Mouse (Mus musculus) neural tube, embryonic 12.5 days (tissue): ENCODE results near the gene Gm17660. TPM values are rescaled to one million over a fixed set of nuclear protein-coding genes. Genes with fewer than 3 reads are reported as not detected.

Experiments
- ATAC-seq: fragments of 200-750 bp; cut with Nextera tagmentation; 2 replicates; pipeline ENCODE4 v1.8.0; 2017; ENCODE audit warnings: low read depth, mild to moderate bottlenecking, moderate TSS enrichment, moderate library complexity; ENCODE audit not compliant: low FRiP score
- H3K27ac ChIP-seq: fragments of 300-500 bp; sonication (generic); 2 replicates; pipeline ENCODE4 v1.5.1; 2016
- H3K27me3 ChIP-seq: fragments of 300-500 bp; sonication (generic); replicated peaks from 2 replicates; pipeline ENCODE4 v1.6.1; 2016; ENCODE audit warnings: mild to moderate bottlenecking
- H3K36me3 ChIP-seq: fragments of 300-500 bp; sonication (generic); 2 replicates; pipeline ENCODE4 v1.6.1; 2016; ENCODE audit warnings: mild to moderate bottlenecking
- H3K4me1 ChIP-seq: fragments of 300-500 bp; sonication (generic); 2 replicates; pipeline ENCODE4 v1.6.1; 2016
- H3K4me2 ChIP-seq: fragments of 300-500 bp; sonication (generic); replicated peaks from 2 replicates; pipeline ENCODE4 v1.6.1; 2016; ENCODE audit warnings: mild to moderate bottlenecking
- H3K4me3 ChIP-seq: fragments of 300-500 bp; sonication (generic); 2 replicates; pipeline ENCODE4 v1.5.1; 2016
- H3K9ac ChIP-seq: fragments of 300-500 bp; sonication (generic); 2 replicates; pipeline ENCODE4 v1.6.1; 2016; ENCODE audit warnings: mild to moderate bottlenecking
- H3K9me3 ChIP-seq: fragments of 300-500 bp; sonication (generic); 2 replicates; pipeline ENCODE4 v1.6.1; 2016; ENCODE audit warnings: mild to moderate bottlenecking
- WGBS: fragments of 180-500 bp; shearing (Covaris S2); methylation state at CpG from one replicate; pipeline ENCODE4 v1.1.7; 2016; 5-methylcytosine and 5-hydroxymethylcytosine counted together
- polyA plus RNA-seq: library from polyadenylated mRNA; unstranded; fragments of >200 nt; fragmentation: Nextera tagmentation; extraction: Ambion mirVana; gene quantifications from 2 replicates; pipeline ENCODE4 v1.2.1, GENCODE M21; 2016

The Gm17660 gene
- polyA plus RNA-seq, 1 experiment from 2014 or later: not detected

- peaks cover 62% of the 10 kb centered on the region for H3K4me1 ChIP-seq
- no peaks in the 10 kb centered on the region for H3K27me3 ChIP-seq
- peak; percentile 70 for ATAC-seq
- no peak overlapping the region for H3K9ac ChIP-seq
- WGBS: 32% methylated on average over 11 of the region's 11 CpGs
- H3K27ac ChIP-seq: peak overlapping the region; percentile 60
- H3K36me3 ChIP-seq: no peaks in the 10 kb centered on the region
- H3K4me3 ChIP-seq: no peak overlapping the region
- peak overlapping the region; percentile 51 for H3K4me2 ChIP-seq
- no peaks in the 10 kb centered on the region for H3K9me3 ChIP-seq
These were observed 30.9 kb upstream of the Gm17660 start for GRCm38 (mm10) chr5:104108127-104108875.

- H3K4me1 ChIP-seq: peaks cover 49% of the 10 kb centered on the region
- H3K27ac ChIP-seq: no peak overlapping the region
- H3K36me3 ChIP-seq: no peaks in the 10 kb centered on the region
- ATAC-seq: no peak
- no peak overlapping the region for H3K4me2 ChIP-seq
- no peaks in the 10 kb centered on the region for H3K27me3 ChIP-seq
- no peak overlapping the region for H3K9ac ChIP-seq
- H3K9me3 ChIP-seq: no peaks in the 10 kb centered on the region
- WGBS: 33% methylated on average over 2 of the region's 2 CpGs
- H3K4me3 ChIP-seq: no peak overlapping the region
These were observed 26.7 kb upstream of the Gm17660 start for GRCm38 (mm10) chr5:104104111-104104510.

- no peak for ATAC-seq
- H3K4me1 ChIP-seq: peaks cover 39% of the 10 kb centered on the region
These were observed 25.8 kb upstream of the Gm17660 start for GRCm38 (mm10) chr5:104103171-104103570.

GRCm38 (mm10) chr5:104101678-104102531 lies 24.5 kb upstream of the Gm17660 start:
- no peaks in the 10 kb centered on the region for H3K36me3 ChIP-seq
- 0 out of 2 replicates have a peak overlapping the region, but pooled peaks have one; percentile 20 for H3K4me2 ChIP-seq
- H3K9me3 ChIP-seq: no peaks in the 10 kb centered on the region
- no peak overlapping the region for H3K9ac ChIP-seq
- peak overlapping the region; percentile 34 for H3K27ac ChIP-seq
- no peaks in the 10 kb centered on the region for H3K27me3 ChIP-seq
- H3K4me1 ChIP-seq: peaks cover 33% of the 10 kb centered on the region
- H3K4me3 ChIP-seq: no peak overlapping the region
- 13% methylated on average over 10 of the region's 10 CpGs for WGBS
- ATAC-seq: peak; percentile 73

More at GRCm38 (mm10) chr5:104103171-104103570, 25.8 kb upstream of the Gm17660 start:
- Histone ChIP-seq H3K36me3 (no peaks in the 10 kb centered on the region), H3K4me3 (no peak overlapping the region), H3K9me3 (no peaks in the 10 kb centered on the region), H3K4me2 (no peak overlapping the region), H3K9ac (no peak overlapping the region), H3K27ac (no peak overlapping the region), H3K27me3 (no peaks in the 10 kb centered on the region)
- WGBS: 64% methylated on average over 4 of the region's 4 CpGs

GRCm38 (mm10) chr5:104096078-104096938 lies 18.9 kb upstream of the Gm17660 start:
- Histone ChIP-seq H3K36me3 (peaks cover 6% of the 10 kb centered on the region; the same call in 1 of the 2 replicates), H3K4me1 (peaks cover 5% of the 10 kb centered on the region), H3K9ac (no peak overlapping the region), H3K4me2 (no peak overlapping the region), H3K9me3 (no peaks in the 10 kb centered on the region), H3K4me3 (no peak overlapping the region), H3K27me3 (no peaks in the 10 kb centered on the region), H3K27ac (no peak overlapping the region)
- 84% methylated on average over 16 of the region's 16 CpGs for WGBS
- ATAC-seq: no peak

- Histone ChIP-seq H3K4me2 (no peak overlapping the region), H3K27ac (no peak overlapping the region)
- 89% methylated on average over 11 of the region's 11 CpGs for WGBS
These were observed 18.1 kb upstream of the Gm17660 start for GRCm38 (mm10) chr5:104095416-104096077.

GRCm38 (mm10) chr5:104089751-104090150 lies 12.3 kb upstream of the Gm17660 start:
- 91% methylated on average over 2 of the region's 2 CpGs for WGBS
- Histone ChIP-seq H3K27me3 (no peaks in the 10 kb centered on the region), H3K4me3 (no peak overlapping the region), H3K9me3 (no peaks in the 10 kb centered on the region), H3K4me1 (no peaks in the 10 kb centered on the region), H3K9ac (no peak overlapping the region), H3K36me3 (peaks cover 26% of the 10 kb centered on the region), H3K27ac (no peak overlapping the region), H3K4me2 (no peak overlapping the region)
- ATAC-seq: no peak

More at GRCm38 (mm10) chr5:104095416-104096077, 18.1 kb upstream of the Gm17660 start:
- no peak for ATAC-seq
- Histone ChIP-seq H3K9ac (no peak overlapping the region), H3K27me3 (no peaks in the 10 kb centered on the region), H3K4me3 (no peak overlapping the region), H3K9me3 (no peaks in the 10 kb centered on the region), H3K4me1 (no peaks in the 10 kb centered on the region; the same call in 1 of the 2 replicates), H3K36me3 (peaks cover 6% of the 10 kb centered on the region; the same call in 1 of the 2 replicates)

GRCm38 (mm10) chr5:104085366-104085765 lies 8.0 kb upstream of the Gm17660 start:
- no peak overlapping the region for H3K27ac ChIP-seq
- H3K36me3 ChIP-seq: peaks cover 22% of the 10 kb centered on the region
- no peak overlapping the region for H3K4me3 ChIP-seq
- no peak overlapping the region for H3K9ac ChIP-seq
- no peaks in the 10 kb centered on the region for H3K27me3 ChIP-seq
- no peaks in the 10 kb centered on the region for H3K9me3 ChIP-seq
- no peak for ATAC-seq
- 93% methylated on average over 9 of the region's 9 CpGs for WGBS
- H3K4me1 ChIP-seq: no peaks in the 10 kb centered on the region
- H3K4me2 ChIP-seq: no peak overlapping the region

GRCm38 (mm10) chr5:104080736-104081135 lies 3.3 kb upstream of the Gm17660 start:
- no peak overlapping the region for H3K9ac ChIP-seq
- H3K27ac ChIP-seq: no peak overlapping the region
- H3K36me3 ChIP-seq: peaks cover 4% of the 10 kb centered on the region; the same call in 1 of the 2 replicates
- WGBS: 86% methylated on average over 6 of the region's 6 CpGs
- no peak overlapping the region for H3K4me3 ChIP-seq
- H3K4me1 ChIP-seq: no peaks in the 10 kb centered on the region
- H3K9me3 ChIP-seq: no peaks in the 10 kb centered on the region
- no peak overlapping the region for H3K4me2 ChIP-seq
- no peaks in the 10 kb centered on the region for H3K27me3 ChIP-seq
- ATAC-seq: no peak

GRCm38 (mm10) chr5:104076361-104076760 lies 1.0 kb downstream of the Gm17660 start:
- no peak for ATAC-seq
- WGBS: 37% methylated on average over 10 of the region's 10 CpGs
- no peaks in the 10 kb centered on the region for H3K9me3 ChIP-seq
- peaks cover 7% of the 10 kb centered on the region for H3K4me1 ChIP-seq
- no peak overlapping the region for H3K27ac ChIP-seq
- H3K36me3 ChIP-seq: no peaks in the 10 kb centered on the region
- H3K9ac ChIP-seq: no peak overlapping the region
- H3K27me3 ChIP-seq: no peaks in the 10 kb centered on the region
- no peak overlapping the region for H3K4me2 ChIP-seq
- no peak overlapping the region for H3K4me3 ChIP-seq

- Histone ChIP-seq H3K9ac (no peak overlapping the region), H3K27ac (no peak overlapping the region), H3K4me2 (no peak overlapping the region), H3K4me3 (no peak overlapping the region), H3K27me3 (no peaks in the 10 kb centered on the region), H3K4me1 (peaks cover 7% of the 10 kb centered on the region), H3K9me3 (no peaks in the 10 kb centered on the region), H3K36me3 (no peaks in the 10 kb centered on the region)
- no peak for ATAC-seq
- whole genome bisulfite sequencing: 37% methylated on average over 12 of the region's 12 CpGs
These were observed 3.0 kb downstream of the Gm17660 start for GRCm38 (mm10) chr5:104074388-104074787.
